Mouse (Mus musculus): Measurements from ENCODE around the gene Depdc1a. TPM values are rescaled to one million over a fixed set of nuclear protein-coding genes. Genes with fewer than 3 reads are reported as not detected.
"Not testable (repeated sequence)": the region's sequence is repeated elsewhere in the genome, so short reads cannot be mapped to it uniquely, and the experiment has no call there.

Gene Depdc1a
- 0.04 and 0.15 TPM in 2 replicates for polyA plus RNA-seq (2012; rRNA removed)

- H3K27ac ChIP-seq (ENCODE audit: control insufficient read depth, insufficient read depth, low read depth, low read length): 0 out of 2 replicates have a peak within 1 kb of the TSS, but pooled peaks have one; percentile 16
- H3K36me3 ChIP-seq (ENCODE audit: control insufficient read depth, insufficient read depth, low read length): no peaks in the 10 kb centered on the region
- no peaks in the 10 kb centered on the region; the same call in 1 of the 2 replicates for H3K4me1 ChIP-seq (ENCODE audit: control insufficient read depth, insufficient read depth, low read length)
- H3K27me3 ChIP-seq (ENCODE audit: control insufficient read depth, insufficient read depth, low read length): no peaks in the 10 kb centered on the region
- TF ChIP-seq POLR2A (IDR thresholded peaks at IDR 0.05; ENCODE audit: control insufficient read depth, low read depth, low read length) (peak; percentile 16; the same call in 1 of the 2 replicates), CTCF (IDR thresholded peaks at IDR 0.05; ENCODE audit: control insufficient read depth, insufficient read depth, insufficient replicate concordance, low read depth, low read length) (no peak)
- H3K4me3 ChIP-seq (ENCODE audit: control insufficient read depth, low read depth, low read length): peak within 1 kb of the TSS; percentile 79
Measured at GRCm38 (mm10) chr3:159495243-159495801, at the start of gene Depdc1a. Depdc1a (plus strand) TSS chr3:159495433.

- TF ChIP-seq CTCF (IDR thresholded peaks at IDR 0.05; ENCODE audit: control insufficient read depth, insufficient read depth, insufficient replicate concordance, low read depth, low read length): no peak
- no peak for TF ChIP-seq POLR2A (IDR thresholded peaks at IDR 0.05; ENCODE audit: control insufficient read depth, low read depth, low read length)
- no peaks in the 10 kb centered on the region for H3K36me3 ChIP-seq (ENCODE audit: control insufficient read depth, insufficient read depth, low read length)
- H3K4me3 ChIP-seq (ENCODE audit: control insufficient read depth, low read depth, low read length): no peak overlapping the region
- no peak overlapping the region for H3K27ac ChIP-seq (ENCODE audit: control insufficient read depth, insufficient read depth, low read depth, low read length)
- H3K4me1 ChIP-seq (ENCODE audit: control insufficient read depth, insufficient read depth, low read length): no peaks in the 10 kb centered on the region
- H3K27me3 ChIP-seq (ENCODE audit: control insufficient read depth, insufficient read depth, low read length): no peaks in the 10 kb centered on the region
Measured at GRCm38 (mm10) chr3:159470059-159470458, 25.2 kb upstream of the Depdc1a start.

- no peaks in the 10 kb centered on the region for H3K27me3 ChIP-seq (ENCODE audit: control insufficient read depth, insufficient read depth, low read length)
- no peak overlapping the region for H3K4me3 ChIP-seq (ENCODE audit: control insufficient read depth, low read depth, low read length)
- no peaks in the 10 kb centered on the region for H3K36me3 ChIP-seq (ENCODE audit: control insufficient read depth, insufficient read depth, low read length)
- no peak overlapping the region for H3K27ac ChIP-seq (ENCODE audit: control insufficient read depth, insufficient read depth, low read depth, low read length)
- no peak for TF ChIP-seq POLR2A (IDR thresholded peaks at IDR 0.05; ENCODE audit: control insufficient read depth, low read depth, low read length)
- no peak for TF ChIP-seq CTCF (IDR thresholded peaks at IDR 0.05; ENCODE audit: control insufficient read depth, insufficient read depth, insufficient replicate concordance, low read depth, low read length)
- no peaks in the 10 kb centered on the region for H3K4me1 ChIP-seq (ENCODE audit: control insufficient read depth, insufficient read depth, low read length)
Measured at GRCm38 (mm10) chr3:159475465-159475864, 19.8 kb upstream of the Depdc1a start.

- Histone ChIP-seq H3K4me1 (ENCODE audit: control insufficient read depth, insufficient read depth, low read length) (no peaks in the 10 kb centered on the region), H3K36me3 (ENCODE audit: control insufficient read depth, insufficient read depth, low read length) (no peaks in the 10 kb centered on the region), H3K27ac (ENCODE audit: control insufficient read depth, insufficient read depth, low read depth, low read length) (no peak overlapping the region), H3K4me3 (ENCODE audit: control insufficient read depth, low read depth, low read length) (no peak overlapping the region), H3K27me3 (ENCODE audit: control insufficient read depth, insufficient read depth, low read length) (no peaks in the 10 kb centered on the region)
- TF ChIP-seq POLR2A (IDR thresholded peaks at IDR 0.05; ENCODE audit: control insufficient read depth, low read depth, low read length) (no peak), CTCF (IDR thresholded peaks at IDR 0.05; ENCODE audit: control insufficient read depth, insufficient read depth, insufficient replicate concordance, low read depth, low read length) (no peak)
Measured at GRCm38 (mm10) chr3:159477250-159477962, 17.8 kb upstream of the Depdc1a start.

GRCm38 (mm10) chr3:159494709-159495108, 524 bp upstream of the Depdc1a start:
- not testable (repeated sequence) for H3K27me3 ChIP-seq (ENCODE audit: control insufficient read depth, insufficient read depth, low read length); H3K4me1 ChIP-seq (ENCODE audit: control insufficient read depth, insufficient read depth, low read length); H3K27ac ChIP-seq (ENCODE audit: control insufficient read depth, insufficient read depth, low read depth, low read length); H3K36me3 ChIP-seq (ENCODE audit: control insufficient read depth, insufficient read depth, low read length)
- peak overlapping the region; percentile 79; the same call in 1 of the 2 replicates for H3K4me3 ChIP-seq (ENCODE audit: control insufficient read depth, low read depth, low read length)

- Histone ChIP-seq H3K4me1 (ENCODE audit: control insufficient read depth, insufficient read depth, low read length) (no peaks in the 10 kb centered on the region), H3K36me3 (ENCODE audit: control insufficient read depth, insufficient read depth, low read length) (no peaks in the 10 kb centered on the region), H3K4me3 (ENCODE audit: control insufficient read depth, low read depth, low read length) (no peak overlapping the region), H3K27ac (ENCODE audit: control insufficient read depth, insufficient read depth, low read depth, low read length) (no peak overlapping the region), H3K27me3 (ENCODE audit: control insufficient read depth, insufficient read depth, low read length) (no peaks in the 10 kb centered on the region)
- TF ChIP-seq POLR2A (IDR thresholded peaks at IDR 0.05; ENCODE audit: control insufficient read depth, low read depth, low read length) (no peak), CTCF (IDR thresholded peaks at IDR 0.05; ENCODE audit: control insufficient read depth, insufficient read depth, insufficient replicate concordance, low read depth, low read length) (no peak)
Measured at GRCm38 (mm10) chr3:159508899-159509298, 13.7 kb downstream of the Depdc1a start.

GRCm38 (mm10) chr3:159528563-159528962, 33.3 kb downstream of the Depdc1a start:
- Histone ChIP-seq H3K27me3 (ENCODE audit: control insufficient read depth, insufficient read depth, low read length) (no peaks in the 10 kb centered on the region), H3K27ac (ENCODE audit: control insufficient read depth, insufficient read depth, low read depth, low read length) (no peak overlapping the region), H3K36me3 (ENCODE audit: control insufficient read depth, insufficient read depth, low read length) (no peaks in the 10 kb centered on the region), H3K4me3 (ENCODE audit: control insufficient read depth, low read depth, low read length) (no peak overlapping the region), H3K4me1 (ENCODE audit: control insufficient read depth, insufficient read depth, low read length) (no peaks in the 10 kb centered on the region)
- no peak for TF ChIP-seq POLR2A (IDR thresholded peaks at IDR 0.05; ENCODE audit: control insufficient read depth, low read depth, low read length)
- no peak for TF ChIP-seq CTCF (IDR thresholded peaks at IDR 0.05; ENCODE audit: control insufficient read depth, insufficient read depth, insufficient replicate concordance, low read depth, low read length)

Data from testis, adult 2 months (tissue).